Mouse (Mus musculus): ENCODE results near the gene Kntc1.
A peak's percentile ranks its signal among the peaks of the same experiment; 100 is the strongest.

The Kntc1 gene

GRCm38 (mm10) chr5:123809156-123809555, 59.6 kb downstream of the Kntc1 start:
- no peak for DNase-seq

- DNase-seq, result no peak
Observed at GRCm38 (mm10) chr5:123816891-123817290, 67.4 kb downstream of the Kntc1 start.

DNA sequence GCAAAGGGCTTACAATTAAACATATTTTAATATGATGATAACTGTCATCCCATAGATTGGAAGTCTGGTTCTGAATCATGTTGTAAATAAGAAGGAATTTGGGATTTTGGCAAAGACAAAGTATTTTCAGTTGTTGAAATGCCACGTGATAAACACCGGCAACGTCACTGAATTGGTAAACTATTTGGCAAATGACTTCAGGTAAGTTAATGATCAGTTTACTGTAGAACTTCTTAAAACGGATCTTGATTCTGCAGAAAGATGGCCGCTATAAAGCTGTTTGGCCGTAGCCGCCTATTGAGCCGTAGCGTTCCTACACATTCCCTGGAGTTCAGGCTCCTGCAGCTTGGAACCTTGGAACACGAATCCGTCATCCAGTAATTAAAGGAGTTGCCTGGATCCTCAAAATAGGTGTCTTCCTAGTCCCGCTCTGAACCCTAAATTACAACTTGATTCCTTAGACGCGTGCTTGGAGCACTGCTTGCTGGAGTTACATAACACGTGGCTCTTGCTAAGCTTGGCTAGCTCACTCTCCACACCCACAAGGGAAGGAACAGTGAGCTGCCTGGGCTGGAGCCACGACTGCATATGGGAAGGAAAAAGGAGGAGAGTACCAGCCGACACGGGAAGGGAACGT, 69.5 kb downstream of the Kntc1 start:
- DNase-seq, result peak; percentile 34

DNA sequence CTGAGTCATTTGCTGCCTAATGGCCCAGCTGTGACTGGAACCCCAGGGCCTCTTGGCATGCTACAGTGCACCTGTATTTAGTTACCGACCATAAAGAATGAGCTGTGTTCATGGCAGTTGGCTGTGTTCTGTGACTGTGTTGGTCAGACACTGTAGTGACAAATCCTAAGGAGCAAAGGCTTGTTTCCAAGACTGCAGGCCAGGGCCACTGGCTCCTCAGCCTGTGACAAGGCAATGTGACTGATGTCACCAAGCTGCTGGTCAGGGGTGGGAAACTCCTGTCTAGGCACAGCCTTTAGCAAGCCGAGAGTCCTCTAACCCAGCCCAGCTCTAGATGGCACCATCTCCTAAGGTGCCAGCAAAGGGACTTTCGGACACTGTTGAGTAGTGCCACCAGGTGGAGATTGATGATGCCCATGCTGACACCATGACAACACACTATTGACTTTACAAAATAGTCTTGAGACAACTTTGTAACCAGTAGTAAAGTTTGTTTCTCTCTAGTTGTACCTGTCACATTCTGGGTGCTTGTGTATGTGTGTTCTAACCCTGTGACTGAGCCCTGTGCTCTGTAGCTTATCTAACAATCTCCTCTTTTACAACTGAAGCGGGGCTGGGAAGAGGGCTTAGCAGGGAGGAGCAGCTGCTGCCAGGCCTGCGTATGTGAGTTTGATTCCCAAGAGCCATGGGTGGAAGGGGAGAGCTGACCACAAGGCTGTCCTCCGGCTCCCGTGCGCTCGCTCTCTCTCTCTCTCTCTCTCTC, 71.2 kb downstream of the Kntc1 start:
- DNase-seq, result no peak

DNA sequence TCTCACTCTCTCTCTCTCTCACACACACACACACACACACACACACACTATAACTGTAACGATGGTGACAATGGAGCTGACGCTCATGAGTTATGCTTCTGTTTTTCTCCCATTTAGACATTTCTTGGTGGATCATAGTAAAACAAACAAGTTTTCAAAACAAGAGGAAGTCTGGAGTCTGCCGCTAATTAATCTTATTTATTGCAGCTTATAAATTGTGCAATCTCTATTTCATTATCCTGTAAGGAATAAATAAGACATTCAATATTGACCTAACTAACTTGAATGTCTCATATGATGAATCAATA, 71.7 kb downstream of the Kntc1 start:
- no peak for DNase-seq

DNA sequence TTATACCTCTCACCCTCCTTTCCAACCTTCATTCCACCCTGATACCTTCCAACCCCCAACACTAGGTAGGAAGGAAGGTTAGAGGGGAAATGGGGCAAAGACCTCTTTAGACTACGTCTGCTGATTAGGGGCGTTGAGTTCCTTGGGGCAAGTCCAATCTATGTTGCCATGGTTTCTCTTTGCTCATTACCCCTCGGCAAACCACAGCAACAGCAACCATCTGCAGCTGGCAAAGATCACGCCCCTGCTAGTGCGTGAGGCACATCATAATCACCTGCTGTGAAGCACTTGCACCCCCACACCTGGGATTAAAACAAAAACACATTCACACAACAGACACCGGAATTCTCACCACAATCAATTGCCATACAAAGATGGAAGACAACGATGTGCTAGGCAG, 73.2 kb downstream of the Kntc1 start:
- no peak for DNase-seq

DNA sequence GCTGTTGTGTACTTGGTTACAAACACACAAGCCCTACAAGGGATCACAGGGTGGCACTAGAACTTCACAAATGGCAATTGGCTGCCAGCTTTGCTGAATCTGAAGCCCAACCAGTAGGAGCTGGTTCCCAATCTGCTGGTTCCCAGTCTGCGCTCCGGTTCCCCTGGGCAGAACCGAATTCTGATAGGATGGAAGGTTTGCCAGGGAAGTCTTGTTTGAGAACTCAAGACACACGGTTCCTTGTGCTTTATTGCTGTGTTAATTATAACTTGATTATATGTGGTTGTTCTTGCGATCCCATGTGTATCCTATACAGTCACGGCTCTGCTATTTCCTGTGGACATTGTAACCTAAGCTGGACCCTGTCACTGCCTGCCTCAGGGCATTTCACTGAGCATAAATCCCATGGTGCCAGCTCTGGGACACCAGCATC, 78.2 kb downstream of the Kntc1 start:
- DNase-seq, result peak; percentile 22

DNA sequence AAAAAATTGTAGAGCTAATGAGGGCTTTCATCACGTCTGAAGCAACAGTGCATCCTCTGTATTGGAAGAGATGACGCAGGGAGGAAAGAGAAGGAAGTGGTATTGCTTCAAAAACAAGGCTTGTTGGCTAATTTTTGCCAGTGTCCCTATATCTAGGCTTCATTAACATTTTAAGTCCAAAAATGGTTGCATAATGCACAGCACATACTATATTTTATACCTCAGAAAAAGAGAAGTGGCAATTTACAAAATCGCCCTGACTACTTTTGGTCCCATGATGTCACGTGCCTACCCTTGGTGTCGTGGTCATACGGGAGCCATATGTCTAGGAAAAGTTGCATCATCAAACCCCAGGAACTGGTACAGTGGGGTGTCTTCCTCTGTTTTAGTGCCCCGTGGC, 82.8 kb downstream of the Kntc1 start:
- no peak for DNase-seq

- no peak for DNase-seq
Observed at GRCm38 (mm10) chr5:123834836-123835235, 85.3 kb downstream of the Kntc1 start.

- no peak for DNase-seq
Observed at GRCm38 (mm10) chr5:123837371-123837770, 87.9 kb downstream of the Kntc1 start.

DNA sequence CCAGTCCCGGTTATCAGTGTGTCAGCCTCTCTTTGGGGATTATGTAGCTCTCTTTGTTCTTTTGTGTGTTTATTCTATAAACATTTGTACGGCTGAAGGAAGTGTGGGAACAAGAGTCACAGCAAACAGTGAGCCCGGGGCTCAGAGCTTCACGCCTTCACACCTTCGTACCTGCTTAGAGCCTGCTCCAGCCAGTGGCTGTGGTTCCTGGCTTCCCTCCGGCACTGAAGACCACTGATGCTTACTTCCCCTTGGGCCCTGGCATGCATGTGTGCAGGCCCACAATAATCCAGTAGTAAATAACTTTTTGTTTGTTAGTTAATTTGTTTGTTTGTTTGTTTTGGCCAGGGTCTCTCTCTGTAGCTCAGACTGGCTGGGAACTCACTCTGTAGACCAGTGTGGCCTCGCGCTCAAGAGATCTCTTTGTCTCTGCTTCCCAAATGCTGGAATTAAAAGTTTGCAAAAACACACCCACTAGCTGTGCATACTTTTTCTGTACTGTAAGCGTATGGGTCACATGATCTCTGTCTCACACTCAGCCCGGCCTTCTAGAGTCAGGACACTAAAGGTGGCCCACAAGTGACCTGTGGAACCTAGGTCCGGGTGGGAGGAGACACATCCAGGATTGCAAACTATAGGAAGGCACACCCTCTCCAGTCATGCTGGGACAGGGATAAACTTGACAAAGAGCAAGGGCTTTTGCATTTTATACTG, 92.9 kb downstream of the Kntc1 start:
- no peak for DNase-seq

- DNase-seq, result no peak
Observed at GRCm38 (mm10) chr5:123842935-123843282, 93.4 kb downstream of the Kntc1 start.

DNA sequence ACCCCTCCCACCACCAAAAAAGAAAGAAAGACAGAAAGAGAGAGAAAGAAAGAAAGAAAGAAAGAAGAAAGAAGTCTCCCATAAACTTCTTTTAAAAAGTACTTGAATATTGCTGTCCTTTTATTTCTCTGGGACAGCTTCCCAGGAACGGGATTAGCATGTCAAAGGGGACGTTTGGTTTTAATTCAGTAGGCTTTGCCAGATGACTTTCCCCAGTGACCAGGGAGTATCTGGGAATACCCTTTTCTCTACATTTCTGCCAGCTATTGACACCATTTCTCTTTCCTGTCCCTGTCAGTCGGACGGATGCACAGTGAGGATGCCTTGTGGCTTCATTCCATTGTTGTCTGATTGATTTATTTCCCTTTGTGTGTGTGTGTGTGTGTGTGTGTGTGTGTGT, 94.3 kb downstream of the Kntc1 start:
- DNase-seq, result no peak

GRCm38 (mm10) chr5:123844316-123844715, 94.8 kb downstream of the Kntc1 start:
- DNase-seq, result no peak

DNA sequence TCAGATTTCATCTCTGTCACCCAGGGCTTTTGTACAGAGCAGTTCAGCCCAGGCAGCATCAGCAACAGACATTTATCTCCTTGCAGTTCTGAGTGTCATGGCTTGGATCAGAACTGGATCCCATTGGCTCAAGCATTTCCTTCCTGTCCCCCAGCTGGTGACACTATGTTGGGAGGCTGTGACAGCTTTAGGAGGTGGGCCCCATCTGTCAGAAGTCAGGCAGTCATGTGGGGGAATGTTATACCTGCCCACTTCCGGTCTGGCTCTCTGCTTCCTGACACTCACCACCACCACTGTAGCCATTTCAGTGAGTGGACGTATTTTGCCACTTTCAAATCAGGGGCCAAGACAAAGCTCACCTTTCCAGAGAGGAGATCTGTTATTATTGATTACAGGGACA, 101.9 kb downstream of the Kntc1 start:
- DNase-seq, result no peak

GRCm38 (mm10) chr5:123853877-123854504, 104.5 kb downstream of the Kntc1 start:
- no peak for DNase-seq

DNA sequence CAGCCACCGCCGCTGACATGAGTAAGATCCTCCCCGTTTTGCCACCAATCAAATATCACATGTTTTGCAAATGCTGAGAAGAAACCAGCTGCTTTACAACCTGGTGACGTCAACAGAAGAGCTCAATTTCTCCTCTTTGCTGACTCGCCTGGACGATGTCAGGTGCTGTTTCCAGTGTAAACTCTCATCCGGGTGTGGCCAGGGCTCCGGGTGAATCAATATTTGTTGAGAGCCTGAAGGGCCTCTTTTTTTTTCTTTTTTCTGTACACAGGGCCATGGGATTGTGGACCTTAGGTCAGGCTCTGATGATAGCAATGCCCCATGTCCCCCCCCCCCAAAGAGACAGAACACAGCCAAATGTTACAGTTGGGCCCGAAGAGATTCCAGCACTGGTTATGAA, 105.0 kb downstream of the Kntc1 start:
- DNase-seq, result no peak

GRCm38 (mm10) chr5:123858798-123859197, 109.3 kb downstream of the Kntc1 start:
- DNase-seq, result no peak

GRCm38 (mm10) chr5:123862374-123863350, 113.1 kb downstream of the Kntc1 start:
- DNase-seq, result no peak

DNA sequence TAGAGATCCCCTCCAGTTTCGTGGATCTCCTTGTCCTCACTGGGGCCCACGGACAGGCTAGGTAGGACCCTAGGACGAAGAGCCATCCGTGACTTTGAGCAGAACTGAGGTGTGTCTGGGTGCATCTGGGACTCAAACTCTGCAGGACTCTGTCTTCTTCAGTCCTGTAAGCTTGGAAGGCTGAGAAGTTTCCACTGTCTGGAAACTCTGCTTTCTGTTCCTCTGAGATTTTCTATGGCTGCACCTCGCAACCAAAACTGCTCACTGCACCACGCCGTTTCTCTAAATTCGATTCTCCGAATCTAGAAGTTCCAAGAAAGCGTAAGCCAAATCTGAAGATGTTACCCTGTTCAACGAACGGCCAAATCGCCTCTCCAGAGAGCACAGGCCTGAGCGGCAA, 114.4 kb downstream of the Kntc1 start:
- DNase-seq, result no peak

GRCm38 (mm10) chr5:123865365-123865764, 115.8 kb downstream of the Kntc1 start, which contains the start of gene Hcar2:
Gene Hcar2, minus strand, starts transcription at chr5:123865499.
- no peak for DNase-seq

- no peak for DNase-seq
Observed at GRCm38 (mm10) chr5:123866457-123866856, 116.9 kb downstream of the Kntc1 start.

GRCm38 (mm10) chr5:123869615-123870014, 120.1 kb downstream of the Kntc1 start:
- DNase-seq, result no peak

All from right cerebral cortex, postnatal 14 days (tissue).